ENCODE assay signal across 25 mouse cellular contexts in the genomic region with DNA sequence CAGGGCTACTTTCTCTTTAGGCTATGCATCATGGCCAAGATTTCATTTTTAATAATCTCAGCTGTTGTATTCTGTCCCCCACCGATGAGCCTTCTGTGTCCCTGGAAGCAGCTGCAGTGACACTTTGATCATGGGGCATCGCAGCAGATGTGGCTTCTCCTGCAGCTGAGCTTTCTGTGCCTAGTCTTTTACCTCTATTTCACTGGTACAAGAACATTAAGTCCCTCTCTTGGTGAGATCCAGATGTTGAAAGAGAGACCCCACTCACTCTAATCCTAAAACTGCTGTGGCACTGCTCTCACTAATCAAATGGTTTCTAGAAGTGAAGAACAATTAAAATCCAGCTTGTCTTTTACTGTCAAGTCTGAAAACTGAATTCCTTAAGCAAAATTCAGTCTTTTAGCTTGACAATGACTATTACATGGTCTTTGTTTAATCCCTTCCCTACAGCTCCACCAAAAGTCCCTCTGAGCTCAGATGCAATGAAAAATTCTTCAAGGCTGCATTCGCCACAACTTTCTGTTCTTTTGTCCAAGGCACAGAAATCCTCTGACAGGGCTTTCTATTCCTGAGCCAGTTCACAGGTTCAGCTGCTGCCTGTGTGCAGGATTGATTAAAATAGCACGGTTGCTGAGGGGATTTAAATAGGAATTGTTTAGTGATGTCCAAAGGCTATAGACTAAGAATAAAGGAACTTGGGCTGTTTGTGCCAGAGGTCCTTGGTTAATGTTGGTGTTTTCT.
DNase-seq lines count a peak whose midpoint lies in the region; ATAC-seq lines count a peak whose summit lies in the region.
"Had no signal": no experiment of that assay in that cellular context is flagged by ENCODE, and none has a peak within 500 bp of the region (broad histone marks: within the 10 kb centered on the region; RNA-seq: fewer than 3 reads in every experiment).

No protein-coding gene starts in this region.

- no peaks in the 10 kb centered on the region for H3K36me3 ChIP-seq in forebrain, embryonic 10.5 days (replicated peaks)
- no peaks in the 10 kb centered on the region for H3K36me3 ChIP-seq in forebrain, embryonic 15.5 days
- H3K36me3 ChIP-seq in embryonic facial prominence, embryonic 14.5 days (ENCODE audit: control insufficient read depth, insufficient read depth, low read length) = no peaks in the 10 kb centered on the region
- no peaks in the 10 kb centered on the region for H3K36me3 ChIP-seq in midbrain, embryonic 11.5 days (ENCODE audit: control insufficient read depth, insufficient read depth, low read length)
- H3K36me3 ChIP-seq: liver, embryonic 12.5 days; lung, embryonic 15.5 days; stomach, embryonic 15.5 days had no signal

- peak overlapping the region; percentile 82 for H3K27ac ChIP-seq in forebrain, embryonic 10.5 days
- H3K27ac ChIP-seq in forebrain, embryonic 15.5 days (replicated peaks) = no peak overlapping the region
- no peak overlapping the region for H3K27ac ChIP-seq in embryonic facial prominence, embryonic 14.5 days (replicated peaks; ENCODE audit: low read depth, low read length)
- H3K27ac ChIP-seq in midbrain, embryonic 11.5 days (ENCODE audit: low read depth, low read length) = peak overlapping the region; percentile 76
- H3K27ac ChIP-seq: gastrocnemius, adult 2 months; kidney, postnatal 0 days; layer of hippocampus, adult 2 months; liver, embryonic 12.5 days; lung, embryonic 15.5 days; stomach, embryonic 15.5 days had no signal

- 37% methylated on average over 4 of the region's 4 CpGs for WGBS in forebrain, embryonic 10.5 days
- 16% methylated on average over 4 of the region's 4 CpGs for WGBS in forebrain, embryonic 15.5 days
- WGBS in embryonic facial prominence, embryonic 14.5 days = 50% methylated on average over 4 of the region's 4 CpGs
- 12% methylated on average over 4 of the region's 4 CpGs for WGBS in midbrain, embryonic 11.5 days

- H3K9ac ChIP-seq in forebrain, embryonic 15.5 days (replicated peaks) = no peak overlapping the region
- H3K9ac ChIP-seq in embryonic facial prominence, embryonic 14.5 days (ENCODE audit: low read depth, low read length) = no peak overlapping the region
- H3K9ac ChIP-seq in midbrain, embryonic 11.5 days (ENCODE audit: low read length) = no peak overlapping the region
- H3K9ac ChIP-seq: liver, embryonic 12.5 days; lung, embryonic 15.5 days; stomach, embryonic 15.5 days had no signal

- DNase-seq in forebrain, embryonic 10.5 days (ENCODE audit: extremely low spot score, low spot score) = peak; percentile 21
- DNase-seq in brain, adult 2 months (ENCODE audit: low read depth, low spot score) = peak; percentile 19
- DNase-seq in embryonic facial prominence, embryonic 14.5 days (ENCODE audit: low spot score) = peak; percentile 8
- DNase-seq in midbrain, embryonic 11.5 days (ENCODE audit: low spot score, missing footprints) = peak; percentile 92
- no peak for DNase-seq in heart, postnatal 4 days
- no peak for DNase-seq in yolk sac, embryonic 10.5 days (ENCODE audit: low spot score)
- DNase-seq in liver = no peak
- DNase-seq: adrenal gland, postnatal 25 days; cerebellum, adult 18-20 months; gastrocnemius, adult 2 months; heart, postnatal 10 days; kidney, adult 18-20 months; left cerebral cortex, postnatal 4 days; lung, postnatal 4 days; thymus, adult 18-20 months; thymus, postnatal 4 days had no signal

- no peak overlapping the region for H3K4me2 ChIP-seq in forebrain, embryonic 15.5 days (replicated peaks)
- no peak overlapping the region for H3K4me2 ChIP-seq in embryonic facial prominence, embryonic 14.5 days (ENCODE audit: low read depth, low read length)
- no peak overlapping the region for H3K4me2 ChIP-seq in midbrain, embryonic 11.5 days
- H3K4me2 ChIP-seq: heart, embryonic 11.5 days; liver, embryonic 12.5 days; lung, embryonic 15.5 days; stomach, embryonic 15.5 days had no signal

- peaks cover 40% of the 10 kb centered on the region for H3K4me1 ChIP-seq in forebrain, embryonic 10.5 days
- H3K4me1 ChIP-seq in forebrain, embryonic 15.5 days = peaks cover 9% of the 10 kb centered on the region; the same call in 1 of the 2 replicates
- H3K4me1 ChIP-seq in embryonic facial prominence, embryonic 14.5 days (ENCODE audit: control insufficient read depth, insufficient read depth, low read length) = no peaks in the 10 kb centered on the region
- H3K4me1 ChIP-seq in midbrain, embryonic 11.5 days (ENCODE audit: control insufficient read depth, insufficient read depth, low read length) = peaks cover 23% of the 10 kb centered on the region
- H3K4me1 ChIP-seq: liver, embryonic 12.5 days; lung, embryonic 15.5 days; stomach, embryonic 15.5 days had no signal

- ATAC-seq in forebrain, embryonic 15.5 days (replicated peaks) = no peak
- no peak for ATAC-seq in embryonic facial prominence, embryonic 14.5 days (ENCODE audit: low read depth)
- peak; percentile 85 for ATAC-seq in midbrain, embryonic 11.5 days (ENCODE audit: low FRiP score)
- ATAC-seq: CD4-positive, CD25-positive, alpha-beta regulatory T cell, adult 4 months; liver, embryonic 12.5 days; Patski had no signal

- H3K4me3 ChIP-seq in forebrain, embryonic 10.5 days = no peak overlapping the region
- no peak overlapping the region for H3K4me3 ChIP-seq in forebrain, embryonic 15.5 days
- no peak overlapping the region for H3K4me3 ChIP-seq in embryonic facial prominence, embryonic 14.5 days (ENCODE audit: low read depth, low read length)
- H3K4me3 ChIP-seq in midbrain, embryonic 11.5 days (ENCODE audit: low read depth, low read length) = no peak overlapping the region
- H3K4me3 ChIP-seq: gastrocnemius, adult 2 months; layer of hippocampus, adult 2 months; liver, embryonic 12.5 days; lung, embryonic 15.5 days; stomach, embryonic 15.5 days had no signal

- no peaks in the 10 kb centered on the region for H3K27me3 ChIP-seq in forebrain, embryonic 10.5 days (ENCODE audit: poor library complexity, severe bottlenecking)
- H3K27me3 ChIP-seq in forebrain, embryonic 15.5 days = no peaks in the 10 kb centered on the region
- no peaks in the 10 kb centered on the region for H3K27me3 ChIP-seq in embryonic facial prominence, embryonic 14.5 days (replicated peaks; ENCODE audit: control insufficient read depth, insufficient read depth, low read length)
- no peaks in the 10 kb centered on the region for H3K27me3 ChIP-seq in midbrain, embryonic 11.5 days (ENCODE audit: control insufficient read depth, insufficient read depth, low read length)
- H3K27me3 ChIP-seq: liver, embryonic 12.5 days; lung, embryonic 15.5 days; stomach, embryonic 15.5 days had no signal

- H3K9me3 ChIP-seq in forebrain, embryonic 10.5 days = no peaks in the 10 kb centered on the region
- H3K9me3 ChIP-seq in forebrain, embryonic 15.5 days = no peaks in the 10 kb centered on the region
- H3K9me3 ChIP-seq in embryonic facial prominence, embryonic 14.5 days (ENCODE audit: control insufficient read depth, low read length) = no peaks in the 10 kb centered on the region
- no peaks in the 10 kb centered on the region for H3K9me3 ChIP-seq in midbrain, embryonic 11.5 days (ENCODE audit: control insufficient read depth, low read length)
- H3K9me3 ChIP-seq: liver, embryonic 12.5 days; lung, embryonic 15.5 days; stomach, embryonic 15.5 days had no signal

Comparison
In these comparisons a context has a peak if more than half of its experiments do, and no peak if none do; other contexts are left out.
1. H3K27ac ChIP-seq: peak in forebrain, embryonic 10.5 days (single experiment) and midbrain, embryonic 11.5 days (single experiment); none in forebrain, embryonic 15.5 days (single experiment) and embryonic facial prominence, embryonic 14.5 days (single experiment).
2. DNase-seq: peak in forebrain, embryonic 10.5 days (single experiment), brain, adult 2 months (single experiment), embryonic facial prominence, embryonic 14.5 days (single experiment) and midbrain, embryonic 11.5 days (single experiment); none in heart, postnatal 4 days (single experiment), yolk sac, embryonic 10.5 days (single experiment) and liver (single experiment).